Mouse (Mus musculus) hindbrain, embryonic 10.5 days (tissue): ENCODE measurements around the gene Gabrr2. TPM values are rescaled to one million over a fixed set of nuclear protein-coding genes. Genes with fewer than 3 reads are reported as not detected.

Source experiments
- DNase-seq: peaks from one replicate; pipeline ENCODE4 v3.0.0-alpha.2; 2017; ENCODE audit warnings: low spot score
- H3K27ac ChIP-seq: fragments of 300-500 bp; sonication (generic); 2 replicates; pipeline ENCODE4 v1.5.1; 2016; ENCODE audit warnings: mild to moderate bottlenecking, moderate library complexity
- H3K27me3 ChIP-seq: fragments of 300-500 bp; sonication (generic); 2 replicates; pipeline ENCODE4 v1.6.1; 2016; ENCODE audit warnings: mild to moderate bottlenecking; ENCODE audit not compliant: poor library complexity, insufficient read depth, severe bottlenecking
- H3K36me3 ChIP-seq: fragments of 300-500 bp; sonication (generic); 2 replicates; pipeline ENCODE4 v1.6.1; 2016; ENCODE audit warnings: mild to moderate bottlenecking, moderate library complexity
- H3K4me1 ChIP-seq: fragments of 300-500 bp; sonication (generic); replicated peaks from 2 replicates; pipeline ENCODE4 v1.6.1; 2016; ENCODE audit warnings: mild to moderate bottlenecking
- H3K4me3 ChIP-seq: fragments of 300-500 bp; sonication (generic); 2 replicates; pipeline ENCODE4 v1.5.1; 2016; ENCODE audit warnings: mild to moderate bottlenecking, moderate library complexity
- H3K9me3 ChIP-seq: fragments of 300-500 bp; sonication (generic); 2 replicates; pipeline ENCODE4 v1.6.1; 2016; ENCODE audit warnings: mild to moderate bottlenecking, moderate library complexity
- WGBS: fragments of 180-500 bp; shearing (Covaris S2); methylation state at CpG from one replicate; pipeline ENCODE4 v1.1.7; 2016; 5-methylcytosine and 5-hydroxymethylcytosine counted together
- polyA plus RNA-seq: library from polyadenylated mRNA; unstranded; fragments of >200 nt; fragmentation: Nextera tagmentation; extraction: Ambion mirVana; gene quantifications from 2 replicates; pipeline ENCODE4 v1.2.1, GENCODE M21; 2016

The Gabrr2 gene
- polyA plus RNA-seq: 0.50 TPM in 1 of 2 replicates, not detected in the other

GRCm38 (mm10) chr4:33062981-33063380, at the start of gene Gabrr2:
Gene Gabrr2 (plus strand): TSS chr4:33062999.
- H3K4me1 ChIP-seq: 0 out of 2 replicates have a peak, but pooled peaks cover under 1% of the 10 kb centered on the region
- no peak within 1 kb of the TSS for H3K27ac ChIP-seq
- no peaks in the 10 kb centered on the region for H3K36me3 ChIP-seq
- no peaks in the 10 kb centered on the region for H3K9me3 ChIP-seq
- H3K27me3 ChIP-seq: no peaks in the 10 kb centered on the region
- 85% methylated on average over 4 of the region's 4 CpGs for WGBS
- DNase-seq: no peak
- no peak within 1 kb of the TSS for H3K4me3 ChIP-seq

GRCm38 (mm10) chr4:33018361-33018999, 44.3 kb upstream of the Gabrr2 start:
- Histone ChIP-seq H3K27ac (no peak overlapping the region), H3K4me3 (no peak overlapping the region), H3K27me3 (no peaks in the 10 kb centered on the region), H3K4me1 (no peaks in the 10 kb centered on the region), H3K36me3 (peaks cover 49% of the 10 kb centered on the region), H3K9me3 (no peaks in the 10 kb centered on the region; the same call in 1 of the 2 replicates)
- DNase-seq: peak; percentile 83
- 62% methylated on average over 9 of the region's 9 CpGs for WGBS

GRCm38 (mm10) chr4:33024420-33024819, 38.4 kb upstream of the Gabrr2 start:
- no peak overlapping the region for H3K4me3 ChIP-seq
- H3K27me3 ChIP-seq: no peaks in the 10 kb centered on the region
- no peaks in the 10 kb centered on the region for H3K4me1 ChIP-seq
- WGBS: 79% methylated on average over 8 of the region's 8 CpGs
- no peaks in the 10 kb centered on the region for H3K9me3 ChIP-seq
- no peak overlapping the region for H3K27ac ChIP-seq
- no peak for DNase-seq
- H3K36me3 ChIP-seq: peaks cover 35% of the 10 kb centered on the region

GRCm38 (mm10) chr4:33029104-33029503, 33.7 kb upstream of the Gabrr2 start:
- no peak overlapping the region for H3K4me3 ChIP-seq
- no peak overlapping the region for H3K27ac ChIP-seq
- H3K27me3 ChIP-seq: no peaks in the 10 kb centered on the region
- DNase-seq: no peak
- H3K9me3 ChIP-seq: 0 out of 2 replicates have a peak, but pooled peaks cover 4% of the 10 kb centered on the region
- WGBS: 89% methylated on average over 7 of the region's 7 CpGs
- peaks cover 22% of the 10 kb centered on the region for H3K36me3 ChIP-seq
- peaks cover 19% of the 10 kb centered on the region for H3K4me1 ChIP-seq

GRCm38 (mm10) chr4:33030264-33031194, 32.3 kb upstream of the Gabrr2 start:
- peaks cover 36% of the 10 kb centered on the region for H3K36me3 ChIP-seq
- DNase-seq: peak; percentile 48
- H3K4me1 ChIP-seq: peaks cover 19% of the 10 kb centered on the region
- no peaks in the 10 kb centered on the region for H3K27me3 ChIP-seq
- peak overlapping the region; percentile 85 for H3K4me3 ChIP-seq
- WGBS: 2% methylated on average over 55 of the region's 55 CpGs
- H3K9me3 ChIP-seq: peaks cover 7% of the 10 kb centered on the region; the same call in 1 of the 2 replicates
- H3K27ac ChIP-seq: peak overlapping the region; percentile 97

GRCm38 (mm10) chr4:33031195-33031960, 31.4 kb upstream of the Gabrr2 start, which contains the start of gene Ube2j1:
Gene Ube2j1 (plus strand): TSS chr4:33031416.
- DNase-seq: peak; percentile 87
- H3K27me3 ChIP-seq: no peaks in the 10 kb centered on the region
- under 1% methylated on average over 116 of the region's 123 CpGs for WGBS

GRCm38 (mm10) chr4:33032045-33032444, 30.8 kb upstream of the Gabrr2 start:
- Histone ChIP-seq H3K36me3 (peaks cover 44% of the 10 kb centered on the region), H3K9me3 (peaks cover 9% of the 10 kb centered on the region; the same call in 1 of the 2 replicates), H3K4me3 (peak overlapping the region; percentile 85), H3K27ac (peak overlapping the region; percentile 97), H3K4me1 (peaks cover 19% of the 10 kb centered on the region), H3K27me3 (no peaks in the 10 kb centered on the region)
- DNase-seq: no peak
- WGBS: 10% methylated on average over 4 of the region's 4 CpGs

More at GRCm38 (mm10) chr4:33031195-33031960, 31.4 kb upstream of the Gabrr2 start, which contains the start of gene Ube2j1:
- Histone ChIP-seq H3K27ac (peak within 1 kb of the TSS; percentile 97), H3K9me3 (peaks cover 9% of the 10 kb centered on the region; the same call in 1 of the 2 replicates), H3K36me3 (peaks cover 43% of the 10 kb centered on the region), H3K4me1 (peaks cover 19% of the 10 kb centered on the region), H3K4me3 (peak within 1 kb of the TSS; percentile 85)

- 83% methylated on average over 6 of the region's 6 CpGs for whole genome bisulfite sequencing
- H3K27ac ChIP-seq: no peak overlapping the region
- H3K36me3 ChIP-seq: peaks cover 39% of the 10 kb centered on the region
- H3K4me3 ChIP-seq: no peak overlapping the region
- no peak for DNase-seq
- no peaks in the 10 kb centered on the region for H3K27me3 ChIP-seq
- H3K4me1 ChIP-seq: peaks cover 19% of the 10 kb centered on the region
- H3K9me3 ChIP-seq: peaks cover 9% of the 10 kb centered on the region; the same call in 1 of the 2 replicates
Measured at GRCm38 (mm10) chr4:33033515-33033914, 29.3 kb upstream of the Gabrr2 start.

- Histone ChIP-seq H3K4me1 (no peaks in the 10 kb centered on the region), H3K4me3 (no peak overlapping the region), H3K36me3 (peaks cover 91% of the 10 kb centered on the region), H3K27ac (no peak overlapping the region), H3K27me3 (no peaks in the 10 kb centered on the region), H3K9me3 (peaks cover 6% of the 10 kb centered on the region; the same call in 1 of the 2 replicates)
- WGBS: 93% methylated on average over 4 of the region's 4 CpGs
- no peak for DNase-seq
Measured at GRCm38 (mm10) chr4:33039826-33040225, 23.0 kb upstream of the Gabrr2 start.

- DNase-seq: no peak
- Histone ChIP-seq H3K4me1 (no peaks in the 10 kb centered on the region), H3K27ac (no peak overlapping the region), H3K36me3 (peaks cover 83% of the 10 kb centered on the region), H3K27me3 (no peaks in the 10 kb centered on the region), H3K4me3 (no peak overlapping the region), H3K9me3 (no peaks in the 10 kb centered on the region)
- 97% methylated on average over 11 of the region's 11 CpGs for WGBS
Measured at GRCm38 (mm10) chr4:33049601-33050000, 13.2 kb upstream of the Gabrr2 start.

- WGBS: 96% methylated on average over 3 of the region's 3 CpGs
- no peak for DNase-seq
- Histone ChIP-seq H3K4me1 (no peaks in the 10 kb centered on the region), H3K36me3 (peaks cover 58% of the 10 kb centered on the region), H3K27me3 (no peaks in the 10 kb centered on the region), H3K9me3 (no peaks in the 10 kb centered on the region), H3K27ac (no peak overlapping the region), H3K4me3 (no peak overlapping the region)
Measured at GRCm38 (mm10) chr4:33052055-33052454, 10.7 kb upstream of the Gabrr2 start.

- no peaks in the 10 kb centered on the region for H3K9me3 ChIP-seq
- H3K36me3 ChIP-seq: peaks cover 52% of the 10 kb centered on the region
- no peaks in the 10 kb centered on the region for H3K4me1 ChIP-seq
- H3K27me3 ChIP-seq: no peaks in the 10 kb centered on the region
- H3K4me3 ChIP-seq: no peak overlapping the region
- H3K27ac ChIP-seq: no peak overlapping the region
- WGBS: 84% methylated on average over 5 of the region's 5 CpGs
- DNase-seq: no peak
Measured at GRCm38 (mm10) chr4:33052650-33053049, 10.1 kb upstream of the Gabrr2 start.
